Mouse (Mus musculus) heart, adult 2 months (tissue): ENCODE data around the gene C1ra. TPM values are rescaled to one million over a fixed set of nuclear protein-coding genes. Genes with fewer than 3 reads are reported as not detected.
A peak's percentile ranks its signal among the peaks of the same experiment; 100 is the strongest.

Experiments used
- DNase-seq, 2 experiments: peaks; one replicate each; pipeline ENCODE4 v3.0.0; 2021
- H3K27ac ChIP-seq: fragments of 200-600 bp; 2 replicates; pipeline ENCODE4 v1.8.1; 2022
- H3K27me3 ChIP-seq: fragments of 200-500 bp; 2 replicates; pipeline ENCODE4 v1.6.1; 2012; ENCODE audit warnings: mild to moderate bottlenecking, low read length, inconsistent platforms, mixed read lengths; ENCODE audit not compliant: control insufficient read depth, insufficient read depth
- H3K36me3 ChIP-seq: fragments of 200-500 bp; 2 replicates; pipeline ENCODE4 v1.6.1; 2012; ENCODE audit warnings: low read length, inconsistent platforms; ENCODE audit not compliant: control insufficient read depth, insufficient read depth
- H3K4me1 ChIP-seq: fragments of 200-500 bp; 2 replicates; pipeline ENCODE4 v1.6.1; 2011; ENCODE audit warnings: low read length; ENCODE audit not compliant: control insufficient read depth, insufficient read depth
- H3K4me3 ChIP-seq: fragments of 200-600 bp; 2 replicates; pipeline ENCODE4 v1.8.1; 2022
- H3K79me2 ChIP-seq: fragments of 200-500 bp; replicated peaks from 2 replicates; pipeline ENCODE4 v1.6.1; 2012; ENCODE audit warnings: mild to moderate bottlenecking, inconsistent platforms, low read length, moderate library complexity, mixed read lengths; ENCODE audit not compliant: control insufficient read depth, insufficient read depth
- H3K9ac ChIP-seq: fragments of 200-500 bp; 2 replicates; pipeline ENCODE4 v1.6.1; 2012; ENCODE audit warnings: low read depth, mild to moderate bottlenecking, control low read depth, inconsistent platforms, low read length, mixed read lengths
- CTCF ChIP-seq: fragments of 200-600 bp; IDR thresholded peaks from 2 replicates; pipeline ENCODE4 v1.8.1; 2022; ENCODE audit warnings: antibody characterized with exemption, mild to moderate bottlenecking, moderate library complexity
- EP300 ChIP-seq: fragments of 200-500 bp; IDR thresholded peaks from 2 replicates; pipeline ENCODE4 v1.6.1; 2011; ENCODE audit warnings: low read depth, low read length, control low read depth; ENCODE audit not compliant: insufficient read depth
- POLR2A ChIP-seq: fragments of 200-500 bp; IDR thresholded peaks from 2 replicates; pipeline ENCODE4 v1.6.1; 2011; ENCODE audit warnings: mild to moderate bottlenecking, low read depth, low read length, control low read depth; ENCODE audit not compliant: insufficient read depth
- WGBS: fragments of 180-500 bp; shearing (Covaris S2); methylation state at CpG from one replicate; pipeline ENCODE4 v1.1.7; 2018; 5-methylcytosine and 5-hydroxymethylcytosine counted together
- intact Hi-C: fragments of 180-260 bp; cut with DNase I; formaldehyde crosslinking; loops from one replicate; pipeline ENCODE4 v1.15.1; 2025
- polyA plus RNA-seq: library from polyadenylated mRNA; depleted of rRNA; stranded (reverse); fragments of >200 nt; gene quantifications from 2 replicates; pipeline ENCODE4 v1.2.3, GENCODE M21; 2012
- total RNA-seq, 2 experiments: library from RNA; stranded (reverse); gene quantifications; 2 replicates each; pipeline ENCODE4 v1.2.3; 2021

C1ra gene
- total and polyA plus RNA-seq, 3 experiments = 10.4 to 17.3 (median 12.2) TPM

- Histone ChIP-seq H3K9ac (no peak overlapping the region), H3K36me3 (no peaks in the 10 kb centered on the region), H3K79me2 (no peaks in the 10 kb centered on the region), H3K27ac (peak overlapping the region; percentile 67), H3K27me3 (no peaks in the 10 kb centered on the region), H3K4me3 (no peak overlapping the region), H3K4me1 (0 out of 2 replicates have a peak, but pooled peaks cover 3% of the 10 kb centered on the region)
- intact Hi-C loops = loop anchor here (5.0 kb wide), 2 partner anchors 48 to 263 kb away; partner anchors contain the start of genes Atn1, C1s1 and Gm45234
- WGBS = 60% methylated on average over 5 of the region's 5 CpGs
- peak; percentile 31 to 35 for DNase-seq
- TF ChIP-seq POLR2A (no peak), EP300 (no peak), CTCF (no peak)
These were observed 18.3 kb upstream of the C1ra start for GRCm38 (mm10) chr6:124493886-124494285.

- 80% methylated on average over 5 of the region's 5 CpGs for WGBS
- Histone ChIP-seq H3K79me2 (no peaks in the 10 kb centered on the region), H3K4me3 (no peak overlapping the region), H3K9ac (no peak overlapping the region), H3K36me3 (no peaks in the 10 kb centered on the region), H3K27me3 (no peaks in the 10 kb centered on the region), H3K4me1 (0 out of 2 replicates have a peak, but pooled peaks cover 3% of the 10 kb centered on the region), H3K27ac (no peak overlapping the region)
- intact Hi-C loops = no loop called here
- no peak for TF ChIP-seq POLR2A
- no peak for DNase-seq
These were observed 16.2 kb upstream of the C1ra start for GRCm38 (mm10) chr6:124496054-124496453.

- TF ChIP-seq CTCF = no peak
- no peak for TF ChIP-seq POLR2A
- TF ChIP-seq EP300 = no peak
- H3K79me2 ChIP-seq = no peaks in the 10 kb centered on the region
- WGBS = 60% methylated on average over 10 of the region's 10 CpGs
- H3K4me1 ChIP-seq = no peaks in the 10 kb centered on the region
- H3K4me3 ChIP-seq = no peak overlapping the region
- H3K27ac ChIP-seq = no peak overlapping the region
- intact Hi-C loops = no loop called here
- no peak for DNase-seq
- H3K36me3 ChIP-seq = no peaks in the 10 kb centered on the region
- H3K27me3 ChIP-seq = no peaks in the 10 kb centered on the region
- H3K9ac ChIP-seq = no peak overlapping the region
These were observed 12.2 kb upstream of the C1ra start for GRCm38 (mm10) chr6:124499914-124500566.

- Histone ChIP-seq H3K4me1 (no peaks in the 10 kb centered on the region), H3K36me3 (no peaks in the 10 kb centered on the region), H3K27me3 (no peaks in the 10 kb centered on the region), H3K79me2 (no peaks in the 10 kb centered on the region), H3K4me3 (no peak overlapping the region), H3K9ac (no peak overlapping the region), H3K27ac (no peak overlapping the region)
- intact Hi-C loops = no loop called here
- WGBS = 73% methylated on average over 4 of the region's 4 CpGs
- peak in 1 of 2 experiments; percentile 23 for DNase-seq
- TF ChIP-seq POLR2A (no peak), CTCF (no peak), EP300 (no peak)
These were observed 10.7 kb upstream of the C1ra start for GRCm38 (mm10) chr6:124501473-124501872.

GRCm38 (mm10) chr6:124502021-124502420 lies 10.2 kb upstream of the C1ra start:
- no peaks in the 10 kb centered on the region for H3K4me1 ChIP-seq
- intact Hi-C loops = no loop called here
- WGBS = 64% methylated on average over 5 of the region's 5 CpGs
- no peak overlapping the region for H3K4me3 ChIP-seq
- no peaks in the 10 kb centered on the region for H3K36me3 ChIP-seq
- H3K9ac ChIP-seq = no peak overlapping the region
- H3K27me3 ChIP-seq = no peaks in the 10 kb centered on the region
- H3K27ac ChIP-seq = no peak overlapping the region
- H3K79me2 ChIP-seq = no peaks in the 10 kb centered on the region
- no peak for DNase-seq
- no peak for TF ChIP-seq EP300
- TF ChIP-seq POLR2A = no peak
- TF ChIP-seq CTCF = no peak

GRCm38 (mm10) chr6:124505028-124505427 lies 7.2 kb upstream of the C1ra start:
- Histone ChIP-seq H3K27me3 (no peaks in the 10 kb centered on the region), H3K36me3 (no peaks in the 10 kb centered on the region), H3K27ac (no peak overlapping the region), H3K9ac (no peak overlapping the region), H3K79me2 (no peaks in the 10 kb centered on the region), H3K4me3 (no peak overlapping the region), H3K4me1 (no peaks in the 10 kb centered on the region)
- intact Hi-C loops = no loop called here
- DNase-seq = peak in 1 of 2 experiments; percentile 55
- no peak for TF ChIP-seq POLR2A
- 0 out of 2 replicates have a peak, but pooled peaks have one; percentile 8 for TF ChIP-seq EP300
- 37% methylated on average over 4 of the region's 4 CpGs for WGBS
